Mouse (Mus musculus) stomach, adult 2 months (tissue): ENCODE data around the gene Fgd5. TPM values are rescaled to one million over a fixed set of nuclear protein-coding genes. Genes with fewer than 3 reads are reported as not detected.

Experiments
- polyA plus RNA-seq: library from polyadenylated mRNA; depleted of rRNA; stranded (reverse); fragments of >200 nt; gene quantifications from 2 replicates; pipeline ENCODE4 v1.2.3, GENCODE M21; 2012; rRNA removed

The Fgd5 gene
- 1.6 and 2.2 TPM in 2 replicates for polyA plus RNA-seq

GRCm38 (mm10) chr6:91978371-91979300, at the start of gene Fgd5:
Gene Fgd5, plus strand, starts transcription at chr6:91978878.

GRCm38 (mm10) chr6:92091130-92091591, 112.5 kb downstream of the Fgd5 start, which contains the start of gene Nr2c2:
Gene Nr2c2, plus strand, starts transcription at chr6:92091390.

Other genes with a start within 250 kb of the Fgd5 start
- gene Grip2, start 151.6 kb upstream of the Fgd5 start, polyA plus RNA-seq = 1.4 and 1.5 TPM in 2 replicates
- gene Ccdc174, start 100.8 kb upstream of the Fgd5 start, polyA plus RNA-seq = 1.3 and 1.4 TPM in 2 replicates
- not detected in 2 replicates for gene 4930590J08Rik, start 76.1 kb upstream of the Fgd5 start, polyA plus RNA-seq
- gene Nr2c2, start 112.5 kb downstream of the Fgd5 start, polyA plus RNA-seq = 2.1 and 3.4 TPM in 2 replicates
- gene Mrps25, start 205.2 kb downstream of the Fgd5 start, polyA plus RNA-seq = 0.38 and 0.66 TPM in 2 replicates
- gene Rbsn, start 236.0 kb downstream of the Fgd5 start, polyA plus RNA-seq = 2.1 and 2.4 TPM in 2 replicates